Mouse (Mus musculus) heart, embryonic 10.5 days (tissue): Measurements from ENCODE around the gene Vmn2r23. TPM values are rescaled to one million over a fixed set of nuclear protein-coding genes. Genes with fewer than 3 reads are reported as not detected.
"Not testable (repeated sequence)": the region's sequence is repeated elsewhere in the genome, so short reads cannot be mapped to it uniquely, and the experiment has no call there.

Source experiments
- DNase-seq: peaks from one replicate; pipeline ENCODE4 v3.0.0-alpha.2; 2017; ENCODE audit warnings: low spot score
- H3K27ac ChIP-seq: fragments of 300-500 bp; sonication (generic); 2 replicates; pipeline ENCODE4 v1.5.1; 2016; ENCODE audit warnings: mild to moderate bottlenecking
- H3K27me3 ChIP-seq: fragments of 300-500 bp; sonication (generic); 2 replicates; pipeline ENCODE4 v1.6.1; 2016; ENCODE audit warnings: mild to moderate bottlenecking; ENCODE audit not compliant: poor library complexity, insufficient read depth, severe bottlenecking
- H3K36me3 ChIP-seq: fragments of 300-500 bp; sonication (generic); 2 replicates; pipeline ENCODE4 v1.6.1; 2016; ENCODE audit warnings: mild to moderate bottlenecking, moderate library complexity
- H3K4me1 ChIP-seq: fragments of 300-500 bp; sonication (generic); 2 replicates; pipeline ENCODE4 v1.6.1; 2016; ENCODE audit warnings: mild to moderate bottlenecking
- H3K4me3 ChIP-seq: fragments of 300-500 bp; sonication (generic); 2 replicates; pipeline ENCODE4 v1.5.1; 2016; ENCODE audit warnings: mild to moderate bottlenecking, moderate library complexity
- H3K9me3 ChIP-seq: fragments of 300-500 bp; sonication (generic); 2 replicates; pipeline ENCODE4 v1.6.1; 2016; ENCODE audit warnings: mild to moderate bottlenecking, moderate library complexity
- WGBS: fragments of 180-500 bp; shearing (Covaris S2); methylation state at CpG from one replicate; pipeline ENCODE4 v1.1.7; 2016; 5-methylcytosine and 5-hydroxymethylcytosine counted together
- polyA plus RNA-seq: library from polyadenylated mRNA; unstranded; fragments of >200 nt; fragmentation: Nextera tagmentation; extraction: Ambion mirVana; gene quantifications from 2 replicates; pipeline ENCODE4 v1.2.1, GENCODE M21; 2016

The Vmn2r23 gene
- not detected in 2 replicates for polyA plus RNA-seq

GRCm38 (mm10) chr6:123702370-123702769, at the start of gene Vmn2r23:
Gene Vmn2r23, plus strand, starts transcription at chr6:123702670.
- WGBS = 54% methylated on average over 1 of the region's 1 CpGs
- no peak for DNase-seq
- no peaks in the 10 kb centered on the region for H3K4me1 ChIP-seq
- H3K27ac ChIP-seq = no peak within 1 kb of the TSS
- no peak within 1 kb of the TSS for H3K4me3 ChIP-seq
- no peaks in the 10 kb centered on the region for H3K27me3 ChIP-seq
- no peaks in the 10 kb centered on the region for H3K36me3 ChIP-seq
- H3K9me3 ChIP-seq = no peaks in the 10 kb centered on the region

DNA sequence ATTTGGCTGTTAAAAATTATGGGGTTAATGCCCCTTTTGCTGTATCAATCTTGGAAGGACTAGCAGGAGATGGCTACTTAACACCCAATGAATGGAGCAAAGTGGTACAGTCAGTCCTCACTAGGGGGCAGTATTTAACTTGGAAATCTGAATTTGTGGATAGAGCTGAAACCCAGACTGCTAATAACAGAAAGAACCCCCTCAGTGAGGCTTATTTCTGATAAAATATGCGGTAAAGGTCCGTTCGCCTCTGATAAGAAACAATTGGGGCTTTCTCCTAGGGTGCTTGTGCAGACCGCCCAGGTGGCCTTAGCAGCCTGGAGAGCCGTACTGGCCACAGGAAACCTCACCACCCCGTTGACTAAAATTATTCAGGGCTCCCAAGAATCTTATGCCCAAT, 45.4 kb upstream of the Vmn2r23 start:
- H3K4me3 ChIP-seq = no peak overlapping the region
- no peaks in the 10 kb centered on the region for H3K36me3 ChIP-seq
- no peaks in the 10 kb centered on the region for H3K4me1 ChIP-seq
- H3K27me3 ChIP-seq = no peaks in the 10 kb centered on the region
- no peaks in the 10 kb centered on the region for H3K9me3 ChIP-seq
- no peak overlapping the region for H3K27ac ChIP-seq
- no peak for DNase-seq
- WGBS = 52% methylated on average over 6 of the region's 6 CpGs

DNA sequence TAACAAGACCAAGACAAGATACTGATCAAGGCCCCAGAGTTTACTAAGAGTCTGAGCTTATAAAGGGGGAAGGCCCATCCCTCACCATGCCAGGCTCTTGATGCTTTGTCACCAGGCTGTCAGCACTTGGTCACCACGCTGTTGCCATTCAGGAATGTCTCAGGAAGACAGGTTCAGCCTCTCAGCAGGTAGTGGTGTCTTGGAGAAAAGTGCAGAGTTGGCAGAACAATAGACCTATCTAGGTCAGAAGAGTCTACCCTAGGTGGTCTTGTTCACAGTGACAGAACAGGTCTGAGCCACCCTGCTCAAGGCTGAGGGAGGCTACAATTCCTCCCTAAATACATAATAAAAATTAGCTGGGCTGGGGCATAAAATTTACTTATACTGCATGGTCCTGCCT, 5.8 kb upstream of the Vmn2r23 start:
- not testable (repeated sequence) for H3K36me3 ChIP-seq, H3K27me3 ChIP-seq, H3K4me1 ChIP-seq, H3K27ac ChIP-seq, H3K9me3 ChIP-seq, H3K4me3 ChIP-seq, DNase-seq
- WGBS = 35% methylated on average over 1 of the region's 1 CpGs

- Histone ChIP-seq H3K4me3 (no peak overlapping the region), H3K36me3 (no peaks in the 10 kb centered on the region), H3K9me3 (no peaks in the 10 kb centered on the region), H3K27me3 (no peaks in the 10 kb centered on the region), H3K27ac (no peak overlapping the region), H3K4me1 (no peaks in the 10 kb centered on the region)
- no peak for DNase-seq
Observed at GRCm38 (mm10) chr6:123697213-123697612, 5.3 kb upstream of the Vmn2r23 start.

DNA sequence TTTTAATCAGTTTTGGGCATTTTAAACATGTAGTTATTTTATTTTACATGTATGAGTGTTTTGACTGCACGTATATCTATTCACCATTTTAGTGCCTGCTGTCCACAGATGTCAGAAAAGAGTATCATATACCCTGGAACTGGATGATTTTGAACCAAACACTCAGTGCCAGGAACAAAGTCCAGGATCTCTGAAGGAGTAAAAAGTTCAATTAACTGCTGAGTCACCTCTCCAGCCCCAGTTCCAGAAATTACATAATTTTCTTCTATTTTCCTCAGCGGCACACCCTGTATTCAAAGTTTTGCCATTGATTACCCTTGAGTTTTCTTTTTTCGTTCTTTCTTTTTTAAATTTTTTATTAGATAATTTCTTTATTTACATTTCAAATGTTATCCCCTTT, 67.6 kb downstream of the Vmn2r23 start:
- H3K27ac ChIP-seq = no peak overlapping the region
- no peaks in the 10 kb centered on the region for H3K4me1 ChIP-seq
- no peak for DNase-seq
- no peak overlapping the region for H3K4me3 ChIP-seq
- no peaks in the 10 kb centered on the region for H3K36me3 ChIP-seq
- WGBS = 81% methylated on average over 3 of the region's 3 CpGs
- H3K27me3 ChIP-seq = no peaks in the 10 kb centered on the region
- H3K9me3 ChIP-seq = no peaks in the 10 kb centered on the region

DNA sequence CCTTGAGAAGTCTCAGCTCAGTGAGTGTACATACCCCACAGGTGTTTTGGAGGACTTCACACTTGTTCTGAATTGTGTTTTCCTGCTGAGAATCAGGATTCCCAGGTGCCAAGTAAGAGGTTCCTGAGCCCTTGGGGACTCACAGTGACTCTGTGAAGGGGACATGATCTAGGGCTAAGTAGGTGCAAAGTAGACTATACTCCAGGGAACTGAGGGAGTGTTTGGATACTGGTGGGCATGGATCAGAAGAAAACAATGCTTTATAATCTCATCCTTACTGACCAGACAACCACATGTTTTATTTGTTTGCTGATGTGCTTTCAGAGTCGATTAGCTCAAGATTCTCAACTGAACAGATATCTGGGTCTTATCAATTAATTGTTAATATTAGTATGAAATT, 76.1 kb downstream of the Vmn2r23 start, which contains the start of gene Vmn2r24:
Vmn2r24 (plus strand) TSS at position 301 of the 400 bp plus-strand sequence.
- Histone ChIP-seq H3K4me3 (no peak within 1 kb of the TSS), H3K36me3 (no peaks in the 10 kb centered on the region), H3K9me3 (no peaks in the 10 kb centered on the region), H3K27ac (no peak within 1 kb of the TSS), H3K27me3 (no peaks in the 10 kb centered on the region), H3K4me1 (no peaks in the 10 kb centered on the region)
- DNase-seq = no peak
- 71% methylated on average over 1 of the region's 1 CpGs for WGBS

GRCm38 (mm10) chr6:123784857-123785256, 82.4 kb downstream of the Vmn2r23 start:
- no peak for DNase-seq
- WGBS = 59% methylated on average over 2 of the region's 2 CpGs
- Histone ChIP-seq H3K36me3 (no peaks in the 10 kb centered on the region), H3K4me3 (no peak overlapping the region), H3K9me3 (no peaks in the 10 kb centered on the region), H3K27me3 (no peaks in the 10 kb centered on the region), H3K4me1 (no peaks in the 10 kb centered on the region), H3K27ac (no peak overlapping the region)

DNA sequence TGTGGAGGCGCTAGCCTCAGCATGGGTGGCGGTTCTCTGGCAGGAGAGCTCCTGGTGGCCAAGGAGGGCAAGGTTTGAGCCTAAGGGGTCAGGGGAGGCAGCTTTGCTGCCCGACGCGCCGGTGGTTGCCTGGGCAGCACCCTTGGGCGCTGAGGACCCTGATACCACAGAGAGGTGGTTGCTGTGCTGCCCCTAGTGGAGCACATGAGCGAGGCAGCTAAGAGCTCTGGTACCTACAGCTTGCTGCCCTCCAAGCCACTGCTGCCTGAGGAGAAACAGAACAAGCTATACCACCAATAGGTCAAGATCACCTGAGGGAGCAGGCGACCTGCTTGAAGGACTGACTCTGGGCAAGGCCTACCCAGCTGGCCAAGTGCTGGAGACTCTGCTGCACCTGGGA, 91.3 kb downstream of the Vmn2r23 start:
- no peaks in the 10 kb centered on the region for H3K4me1 ChIP-seq
- no peak overlapping the region for H3K27ac ChIP-seq
- no peaks in the 10 kb centered on the region for H3K27me3 ChIP-seq
- no peaks in the 10 kb centered on the region for H3K9me3 ChIP-seq
- H3K36me3 ChIP-seq = no peaks in the 10 kb centered on the region
- H3K4me3 ChIP-seq = no peak overlapping the region
- DNase-seq = no peak
- WGBS = 18% methylated on average over 9 of the region's 9 CpGs

Other genes with a start within 250 kb of the Vmn2r23 start
- not detected in 2 replicates for gene Vmn2r21, start 169.3 kb upstream of the Vmn2r23 start, polyA plus RNA-seq
- not detected in 2 replicates for gene Vmn2r22, start 51.9 kb upstream of the Vmn2r23 start, polyA plus RNA-seq
- not detected in 2 replicates for gene Vmn2r24, start 76.2 kb downstream of the Vmn2r23 start, polyA plus RNA-seq
- gene Vmn2r25, start 150.8 kb downstream of the Vmn2r23 start, polyA plus RNA-seq = not detected in 2 replicates